Mouse (Mus musculus) Patski (cell line): Measurements from ENCODE around the gene Agbl2. TPM values are rescaled to one million over a fixed set of nuclear protein-coding genes. Genes with fewer than 3 reads are reported as not detected.
"Not testable (repeated sequence)": the region's sequence is repeated elsewhere in the genome, so short reads cannot be mapped to it uniquely, and the experiment has no call there.

ENCODE experiments used
- ATAC-seq: fragments of 100-300 bp; one replicate; pipeline ENCODE4 v1.8.0; 2021
- CTCF ChIA-PET: fragments of 350-600 bp; sonication (Branson Sonifier 250); formaldehyde crosslinking; loops from one replicate; lab custom pipeline; 2022; ENCODE audit warnings: inconsistent platforms; lab: Charles Lee
- POLR2A ChIA-PET: fragments of 350-600 bp; sonication (Branson Sonifier 250); formaldehyde crosslinking; loops from one replicate; lab custom pipeline; 2022; ENCODE audit warnings: antibody characterized with exemption, inconsistent platforms; lab: Charles Lee
- DNase-seq: peaks from one replicate; pipeline ENCODE4 v3.0.0-alpha.2; 2011; ENCODE audit warnings: low read depth, low spot score
- H3K27me3 ChIP-seq: fragments of 371-371 bp; one replicate; pipeline ENCODE4 v1.5.1; 2021
- CTCF ChIP-seq: fragments of 100-300 bp; IDR thresholded peaks from one replicate; pipeline ENCODE4 v1.5.1; 2021
- in situ Hi-C: fragments of 300-500 bp; cut with MboI; formaldehyde crosslinking; loops from 3 replicates; pipeline ENCODE4 v1.11.1; 2018; ENCODE audit warnings: low pct_unique_long_range_greater_than_20kb, mixed read lengths
- polyA plus RNA-seq: library from polyadenylated mRNA; unstranded; gene quantifications from one replicate; pipeline ENCODE4 v1.2.3, GENCODE M21; 2021

The Agbl2 gene
- polyA plus RNA-seq, 1 experiment from 2014 or later, result not detected

DNA sequence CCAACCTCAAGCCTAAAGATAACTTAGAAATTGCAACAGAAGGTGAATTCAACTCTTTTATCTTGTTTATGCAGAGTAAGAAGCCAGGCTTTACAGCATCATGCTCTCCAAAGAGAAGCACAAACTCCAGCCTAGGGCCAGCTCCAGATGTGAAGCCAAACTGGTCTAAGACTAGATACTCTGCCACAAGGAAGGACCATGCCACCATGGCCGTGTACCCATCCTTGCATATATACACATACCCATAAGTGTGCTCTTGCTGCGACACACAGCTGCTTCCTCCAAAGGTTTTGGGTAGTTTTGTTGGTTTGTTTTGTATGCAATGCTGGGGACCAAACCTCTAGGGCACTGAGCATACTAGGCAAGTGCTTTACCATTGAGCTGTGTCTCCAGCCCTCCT, 32.7 kb downstream of the Agbl2 start:
- no peak for DNase-seq
- no peaks in the 10 kb centered on the region for H3K27me3 ChIP-seq
- in situ Hi-C loops, result no loop called here
- ChIA-PET POLR2A (interaction anchor here (1.0 kb wide), 1 partner anchor 10 kb away, joined by 3 read pairs; no protein-coding TSS in a partner anchor), CTCF (no interaction called here)
- no peak for ATAC-seq
- TF ChIP-seq CTCF, result no peak

GRCm38 (mm10) chr2:90816144-90816543, 33.6 kb downstream of the Agbl2 start:
- H3K27me3 ChIP-seq, result no peaks in the 10 kb centered on the region
- CTCF ChIA-PET, result no interaction called here
- in situ Hi-C loops, result no loop called here
- no peak for TF ChIP-seq CTCF
- DNase-seq (no peak), ATAC-seq (no peak)
- POLR2A ChIA-PET, result interaction anchor here (1.0 kb wide), 1 partner anchor 10 kb away, joined by 3 read pairs; no protein-coding TSS in a partner anchor

GRCm38 (mm10) chr2:90818710-90819109, 36.2 kb downstream of the Agbl2 start:
- H3K27me3 ChIP-seq, result no peaks in the 10 kb centered on the region
- ChIA-PET CTCF (interaction anchor here (0.8 to 1.1 kb wide), 2 partner anchors 12 to 297 kb away, joined by 3 read pairs; no protein-coding TSS in a partner anchor), POLR2A (no interaction called here)
- DNase-seq, result no peak
- no peak for TF ChIP-seq CTCF
- no peak for ATAC-seq
- in situ Hi-C loops, result no loop called here

DNA sequence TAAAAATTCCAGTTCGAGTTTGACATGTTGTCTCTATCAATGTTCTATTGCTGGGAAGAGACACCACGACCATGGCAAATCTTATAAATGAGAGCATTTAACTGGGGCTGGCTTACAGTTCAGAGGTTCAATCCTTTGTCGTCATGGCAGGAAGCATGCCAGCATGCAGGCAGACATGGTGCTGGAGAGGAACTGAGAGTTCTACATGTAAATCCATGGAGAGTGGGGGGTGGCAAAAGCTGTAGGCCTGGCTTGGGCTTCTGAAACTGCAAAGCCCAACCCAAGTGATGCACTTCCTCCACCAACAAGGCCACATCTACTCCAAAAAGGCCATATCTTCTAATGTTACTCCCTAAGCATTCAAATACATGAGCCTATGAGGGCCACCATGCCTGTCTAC, 38.4 kb downstream of the Agbl2 start:
- POLR2A ChIA-PET, result no interaction called here
- DNase-seq (no peak), ATAC-seq (no peak)
- H3K27me3 ChIP-seq, result no peaks in the 10 kb centered on the region
- CTCF ChIA-PET, result no interaction called here
- no peak for TF ChIP-seq CTCF
- in situ Hi-C loops, result no loop called here

GRCm38 (mm10) chr2:90822978-90823377, 40.5 kb downstream of the Agbl2 start:
- POLR2A ChIA-PET, result no interaction called here
- CTCF ChIA-PET, result no interaction called here
- in situ Hi-C loops, result no loop called here
- no peak for TF ChIP-seq CTCF
- H3K27me3 ChIP-seq, result no peaks in the 10 kb centered on the region
- no peak for ATAC-seq
- DNase-seq, result no peak

- TF ChIP-seq CTCF, result no peak
- ChIA-PET CTCF (no interaction called here), POLR2A (no interaction called here)
- ATAC-seq, result no peak
- DNase-seq, result no peak
- H3K27me3 ChIP-seq, result peaks cover 4% of the 10 kb centered on the region
- in situ Hi-C loops, result no loop called here
Observed at GRCm38 (mm10) chr2:90823781-90824180, 41.3 kb downstream of the Agbl2 start.

- H3K27me3 ChIP-seq, DNase-seq, POLR2A ChIA-PET, ATAC-seq, in situ Hi-C loops, CTCF ChIA-PET: not testable (repeated sequence)
Observed at GRCm38 (mm10) chr2:90824528-90824927, 42.0 kb downstream of the Agbl2 start.

DNA sequence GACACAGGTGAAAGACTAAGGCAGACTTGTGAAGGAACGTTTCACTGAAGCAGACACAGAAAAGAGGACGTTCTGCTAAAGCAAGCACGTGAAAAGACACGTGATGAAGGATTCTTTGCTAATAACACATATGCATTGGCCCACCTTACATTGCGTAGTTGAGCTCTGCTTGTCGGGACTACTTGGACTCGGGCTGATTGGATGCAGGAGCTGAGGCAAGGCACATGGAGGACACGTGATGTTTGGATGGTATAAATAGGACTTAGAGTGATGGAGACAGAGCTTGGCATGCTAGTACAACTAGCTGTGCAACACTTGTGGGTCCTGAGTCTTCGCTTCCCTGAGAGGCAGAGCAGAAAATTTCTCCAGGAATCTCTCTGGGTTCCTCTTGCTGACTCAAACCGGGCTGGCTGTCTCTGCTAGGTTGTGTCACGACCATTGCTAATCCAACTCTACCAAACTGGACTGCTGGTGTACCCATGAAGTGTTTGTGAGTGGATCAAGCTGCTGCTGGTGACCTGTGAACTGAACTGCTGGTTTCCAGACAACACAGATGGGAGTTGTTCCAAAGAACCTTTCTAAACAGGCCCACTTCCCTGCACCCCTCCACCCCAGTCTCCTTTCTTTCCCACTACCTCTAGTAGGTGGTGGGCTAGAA, 43.1 kb downstream of the Agbl2 start:
- ChIA-PET POLR2A (no interaction called here), CTCF (interaction anchor here (0.7 kb wide), 1 partner anchor 36 kb away, joined by 3 read pairs; no protein-coding TSS in a partner anchor)
- in situ Hi-C loops, result no loop called here
- TF ChIP-seq CTCF, result no peak
- DNase-seq (no peak), ATAC-seq (no peak)
- peaks cover 4% of the 10 kb centered on the region for H3K27me3 ChIP-seq

DNA sequence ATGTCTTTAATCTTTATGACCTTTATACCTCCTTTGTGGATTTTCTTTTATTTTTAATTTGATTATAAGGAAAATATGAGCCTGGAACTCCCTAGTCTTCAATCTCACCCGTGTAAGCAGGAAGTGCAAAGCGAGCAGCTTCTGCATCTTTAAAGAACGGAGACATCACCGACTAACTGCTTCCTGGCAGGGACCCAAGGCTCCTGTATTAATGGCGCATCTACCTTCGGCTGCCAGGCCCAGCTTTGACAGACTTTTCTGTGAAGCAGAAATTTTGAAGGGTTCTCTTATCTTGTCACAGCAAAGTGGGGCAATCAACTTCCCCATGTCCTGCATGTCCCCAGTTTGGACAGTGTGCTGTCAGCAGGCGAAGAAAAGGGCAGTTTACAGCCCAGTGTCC, 46.2 kb downstream of the Agbl2 start:
- DNase-seq (no peak), ATAC-seq (no peak)
- in situ Hi-C loops, result no loop called here
- peaks cover 11% of the 10 kb centered on the region for H3K27me3 ChIP-seq
- CTCF ChIA-PET, result no interaction called here
- no peak for TF ChIP-seq CTCF
- POLR2A ChIA-PET, result no interaction called here

- TF ChIP-seq CTCF, result no peak
- DNase-seq (no peak), ATAC-seq (no peak)
- H3K27me3 ChIP-seq, result peaks cover 15% of the 10 kb centered on the region
- POLR2A ChIA-PET, result no interaction called here
- CTCF ChIA-PET, result no interaction called here
- in situ Hi-C loops, result no loop called here
Observed at GRCm38 (mm10) chr2:90833502-90833901, 51.0 kb downstream of the Agbl2 start.

DNA sequence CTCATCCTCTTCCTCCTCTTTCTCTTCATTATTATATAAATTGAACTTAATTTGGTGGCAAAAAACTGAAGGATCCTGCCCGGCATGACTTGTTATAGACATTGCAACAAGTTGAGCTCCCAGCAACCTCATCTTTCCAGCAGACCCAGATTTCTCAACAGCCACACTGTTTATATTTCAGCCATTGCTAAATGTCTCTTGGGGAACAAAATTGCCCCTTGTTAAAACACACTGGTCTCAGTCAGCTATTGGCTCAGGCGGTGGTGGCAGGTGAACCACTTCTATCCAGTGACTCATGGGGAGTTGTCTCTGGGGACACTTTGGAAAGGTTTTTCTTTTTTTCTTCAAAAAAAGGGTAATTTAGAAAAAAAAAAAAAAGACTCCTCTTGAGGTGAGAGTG, 56.1 kb downstream of the Agbl2 start:
- no peak for TF ChIP-seq CTCF
- ATAC-seq (no peak), DNase-seq (no peak)
- ChIA-PET POLR2A (no interaction called here), CTCF (no interaction called here)
- in situ Hi-C loops, result no loop called here
- peaks cover 8% of the 10 kb centered on the region for H3K27me3 ChIP-seq

DNA sequence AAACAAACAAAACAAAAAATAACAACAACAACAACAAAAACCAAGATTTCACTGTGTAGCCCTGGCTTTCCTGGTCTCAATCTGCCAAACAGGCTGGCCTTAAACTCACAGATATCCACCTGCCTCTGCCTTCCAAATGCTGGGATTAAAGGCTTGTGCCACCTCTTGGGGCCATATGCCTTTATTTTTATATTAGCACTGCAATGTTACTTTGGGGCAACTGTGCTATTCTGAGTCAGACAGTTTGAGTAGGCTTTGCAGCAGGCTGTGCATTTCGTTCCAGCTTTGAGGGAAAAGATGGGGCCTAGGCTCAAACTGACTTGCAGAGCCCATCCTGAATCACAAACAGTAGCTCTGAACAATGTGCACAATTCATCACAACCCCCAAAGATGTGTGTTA, 61.1 kb downstream of the Agbl2 start:
- POLR2A ChIA-PET, result no interaction called here
- in situ Hi-C loops, result no loop called here
- no peak for TF ChIP-seq CTCF
- CTCF ChIA-PET, result no interaction called here
- no peak for ATAC-seq
- DNase-seq, result no peak
- H3K27me3 ChIP-seq, result no peaks in the 10 kb centered on the region
